Mouse (Mus musculus): ENCODE results near the gene Atxn2l.
A peak's percentile ranks its signal among the peaks of the same experiment; 100 is the strongest.
"Not testable (repeated sequence)": the region's sequence is repeated elsewhere in the genome, so short reads cannot be mapped to it uniquely, and the experiment has no call there.

The Atxn2l gene

GRCm38 (mm10) chr7:126491005-126491404, 12.2 kb downstream of the Atxn2l start:
- DNase-seq (ENCODE audit: low spot score in 2 of 2): no peak

GRCm38 (mm10) chr7:126487617-126488385, 15.4 kb downstream of the Atxn2l start:
- DNase-seq (ENCODE audit: low spot score in 2 of 2): not testable (repeated sequence)

GRCm38 (mm10) chr7:126487052-126487483, 16.2 kb downstream of the Atxn2l start, which contains the start of gene Tufm:
Tufm (plus strand) TSS chr7:126487361.
- peak; percentile 95 to 96 for DNase-seq (ENCODE audit: low spot score in 2 of 2)

GRCm38 (mm10) chr7:126482392-126482871, 20.8 kb downstream of the Atxn2l start:
- DNase-seq (ENCODE audit: low spot score in 2 of 2): peak; percentile 40 to 42

- DNase-seq (ENCODE audit: low spot score in 2 of 2): no peak
Measured at GRCm38 (mm10) chr7:126481699-126482098, 21.5 kb downstream of the Atxn2l start.

- DNase-seq (ENCODE audit: low spot score in 2 of 2): peak; percentile 78 to 86
Measured at GRCm38 (mm10) chr7:126474993-126475581, 28.1 kb downstream of the Atxn2l start, which contains the start of gene Sh2b1. Sh2b1 (minus strand) TSS chr7:126475424.

GRCm38 (mm10) chr7:126474486-126474955, 28.7 kb downstream of the Atxn2l start:
- peak in 1 of 2 experiments; percentile 38 for DNase-seq (ENCODE audit: low spot score in 2 of 2)

GRCm38 (mm10) chr7:126473470-126474086, 29.7 kb downstream of the Atxn2l start:
- DNase-seq (ENCODE audit: low spot score in 2 of 2): no peak

- no peak for DNase-seq (ENCODE audit: low spot score in 2 of 2)
Measured at GRCm38 (mm10) chr7:126472713-126473112, 30.5 kb downstream of the Atxn2l start.

- no peak for DNase-seq (ENCODE audit: low spot score in 2 of 2)
Measured at GRCm38 (mm10) chr7:126472306-126472705, 30.9 kb downstream of the Atxn2l start.

GRCm38 (mm10) chr7:126471853-126472252, 31.4 kb downstream of the Atxn2l start:
- no peak for DNase-seq (ENCODE audit: low spot score in 2 of 2)

GRCm38 (mm10) chr7:126471361-126471760, 31.9 kb downstream of the Atxn2l start:
- DNase-seq (ENCODE audit: low spot score in 2 of 2): no peak

- no peak for DNase-seq (ENCODE audit: low spot score in 2 of 2)
Measured at GRCm38 (mm10) chr7:126470077-126470476, 33.2 kb downstream of the Atxn2l start.

GRCm38 (mm10) chr7:126467834-126468627, 35.2 kb downstream of the Atxn2l start:
- no peak for DNase-seq (ENCODE audit: low spot score in 2 of 2)

- no peak for DNase-seq (ENCODE audit: low spot score in 2 of 2)
Measured at GRCm38 (mm10) chr7:126467271-126467670, 36.0 kb downstream of the Atxn2l start.

- no peak for DNase-seq (ENCODE audit: low spot score in 2 of 2)
Measured at GRCm38 (mm10) chr7:126466707-126467106, 36.5 kb downstream of the Atxn2l start.

- DNase-seq (ENCODE audit: low spot score in 2 of 2): no peak
Measured at GRCm38 (mm10) chr7:126466116-126466515, 37.1 kb downstream of the Atxn2l start.

- DNase-seq (ENCODE audit: low spot score in 2 of 2): no peak
Measured at GRCm38 (mm10) chr7:126465246-126466030, 37.8 kb downstream of the Atxn2l start.

GRCm38 (mm10) chr7:126464836-126465235, 38.4 kb downstream of the Atxn2l start:
- no peak for DNase-seq (ENCODE audit: low spot score in 2 of 2)

GRCm38 (mm10) chr7:126464121-126464520, 39.1 kb downstream of the Atxn2l start:
- DNase-seq (ENCODE audit: low spot score in 2 of 2): no peak

- no peak for DNase-seq (ENCODE audit: low spot score in 2 of 2)
Measured at GRCm38 (mm10) chr7:126463547-126463946, 39.7 kb downstream of the Atxn2l start.

All from frontal cortex, postnatal 14 days (tissue).